ENCODE assay signal across 10 mouse cellular contexts in genomic region chr4:150258388-150258787, GRCm38 (mm10). TPM values are rescaled to one million over a fixed set of nuclear protein-coding genes. Genes with fewer than 3 reads are reported as not detected.
DNase-seq lines count a peak whose midpoint lies in the region; ATAC-seq and TF ChIP-seq lines count a peak whose summit lies in the region.
"Had no signal": no experiment of that assay in that cellular context is flagged by ENCODE, and none has a peak within 500 bp of the region (broad histone marks: within the 10 kb centered on the region; RNA-seq: fewer than 3 reads in every experiment).

No protein-coding gene starts in this region.

- H3K27me3 ChIP-seq in heart, embryonic 13.5 days (replicated peaks): no peaks in the 10 kb centered on the region
- H3K27me3 ChIP-seq in heart, adult 2 months (ENCODE audit: control insufficient read depth, insufficient read depth, low read length): no peaks in the 10 kb centered on the region
- H3K27me3 ChIP-seq in ES-Bruce4 (ENCODE audit: control insufficient read depth, insufficient read depth, low read length, poor library complexity, severe bottlenecking): no peaks in the 10 kb centered on the region
- no peaks in the 10 kb centered on the region for H3K27me3 ChIP-seq in embryonic facial prominence, embryonic 13.5 days
- no peaks in the 10 kb centered on the region for H3K27me3 ChIP-seq in limb, embryonic 10.5 days (ENCODE audit: low read depth, poor library complexity, severe bottlenecking)
- H3K27me3 ChIP-seq: limb, embryonic 15.5 days had no signal

- H3K4me2 ChIP-seq in heart, embryonic 13.5 days: peak overlapping the region; percentile 42
- no peak overlapping the region for H3K4me2 ChIP-seq in embryonic facial prominence, embryonic 13.5 days
- H3K4me2 ChIP-seq: limb, embryonic 15.5 days had no signal

- no peak for TF ChIP-seq POLR2A in heart, adult 2 months (IDR thresholded peaks at IDR 0.05; ENCODE audit: insufficient read depth, low read depth, low read length)
- no peak for TF ChIP-seq POLR2A in ES-Bruce4 (IDR thresholded peaks at IDR 0.05; ENCODE audit: insufficient read depth, low read length)

- H3K4me1 ChIP-seq in heart, embryonic 13.5 days: peaks cover 45% of the 10 kb centered on the region
- peaks cover 5% of the 10 kb centered on the region for H3K4me1 ChIP-seq in heart, adult 2 months (ENCODE audit: control insufficient read depth, insufficient read depth, low read length)
- peaks cover 6% of the 10 kb centered on the region for H3K4me1 ChIP-seq in ES-Bruce4 (ENCODE audit: control insufficient read depth, insufficient read depth, low read length)
- H3K4me1 ChIP-seq in embryonic facial prominence, embryonic 13.5 days: peaks cover 11% of the 10 kb centered on the region
- peaks cover 15% of the 10 kb centered on the region; the same call in 1 of the 2 replicates for H3K4me1 ChIP-seq in limb, embryonic 10.5 days

- H3K79me2 ChIP-seq in heart, adult 2 months (replicated peaks; ENCODE audit: control insufficient read depth, insufficient read depth, low read length): no peaks in the 10 kb centered on the region

- TF ChIP-seq CTCF in heart, adult 2 months (IDR thresholded peaks at IDR 0.05): no peak
- TF ChIP-seq CTCF in ES-Bruce4 (IDR thresholded peaks at IDR 0.05; ENCODE audit: low read depth, low read length): no peak

- H3K36me3 ChIP-seq in heart, embryonic 13.5 days: peaks cover 13% of the 10 kb centered on the region
- H3K36me3 ChIP-seq in heart, adult 2 months (ENCODE audit: control insufficient read depth, insufficient read depth, low read length): no peaks in the 10 kb centered on the region
- no peaks in the 10 kb centered on the region for H3K36me3 ChIP-seq in ES-Bruce4 (ENCODE audit: control insufficient read depth, insufficient read depth, low read length, poor library complexity, severe bottlenecking)
- H3K36me3 ChIP-seq in embryonic facial prominence, embryonic 13.5 days: no peaks in the 10 kb centered on the region
- H3K36me3 ChIP-seq in limb, embryonic 10.5 days: peaks cover 23% of the 10 kb centered on the region
- H3K36me3 ChIP-seq: limb, embryonic 15.5 days had no signal

- intact Hi-C loops in heart, adult 2 months (cut with DNase I): loop anchor here (10.0 kb wide), 1 partner anchor 366 kb away; no protein-coding TSS in a partner anchor

- H3K4me3 ChIP-seq in heart, embryonic 13.5 days: no peak overlapping the region
- no peak overlapping the region for H3K4me3 ChIP-seq in heart, adult 2 months
- peak overlapping the region; percentile 34 for H3K4me3 ChIP-seq in ES-Bruce4 (ENCODE audit: low read depth, low read length)
- no peak overlapping the region for H3K4me3 ChIP-seq in embryonic facial prominence, embryonic 13.5 days
- H3K4me3 ChIP-seq in limb, embryonic 10.5 days: no peak overlapping the region
- H3K4me3 ChIP-seq: limb, embryonic 15.5 days had no signal

- peak overlapping the region; percentile 66 for H3K9ac ChIP-seq in heart, embryonic 13.5 days
- no peak overlapping the region for H3K9ac ChIP-seq in heart, adult 2 months (ENCODE audit: low read depth, low read length)
- peak overlapping the region; percentile 54 for H3K9ac ChIP-seq in ES-Bruce4 (ENCODE audit: low read depth, poor library complexity, severe bottlenecking)
- H3K9ac ChIP-seq in embryonic facial prominence, embryonic 13.5 days: peak overlapping the region; percentile 41; the same call in 1 of the 2 replicates
- H3K9ac ChIP-seq: limb, embryonic 15.5 days had no signal

- H3K27ac ChIP-seq in heart, embryonic 13.5 days (replicated peaks): peak overlapping the region; percentile 77
- H3K27ac ChIP-seq in heart, adult 2 months: no peak overlapping the region; the same call in 1 of the 2 replicates
- H3K27ac ChIP-seq in ES-Bruce4 (ENCODE audit: insufficient read depth, low read length): no peak overlapping the region
- peak overlapping the region; percentile 17; the same call in 1 of the 2 replicates for H3K27ac ChIP-seq in embryonic facial prominence, embryonic 13.5 days
- H3K27ac ChIP-seq in limb, embryonic 10.5 days: 0 out of 2 replicates have a peak overlapping the region, but pooled peaks have one; percentile 10

- no peak for ATAC-seq in heart, embryonic 13.5 days (ENCODE audit: extremely low read depth, insufficient number of reproducible peaks, low FRiP score, low TSS enrichment)
- no peak for ATAC-seq in embryonic facial prominence, embryonic 13.5 days (ENCODE audit: insufficient number of reproducible peaks, insufficient read depth, low FRiP score, low TSS enrichment, low read depth)
- ATAC-seq in activated CD4-positive, CD25-positive, alpha-beta regulatory T cell, adult 4 months: no peak
- ATAC-seq in monocyte, adult 5-6 weeks (replicated peaks; ENCODE audit: insufficient number of reproducible peaks, low FRiP score, low TSS enrichment, poor library complexity, severe bottlenecking): no peak

- WGBS in heart, embryonic 13.5 days: 57% methylated on average over 14 of the region's 14 CpGs
- 37% methylated on average over 14 of the region's 14 CpGs for WGBS in heart, adult 2 months
- WGBS in embryonic facial prominence, embryonic 13.5 days: 65% methylated on average over 14 of the region's 14 CpGs
- 84% methylated on average over 14 of the region's 14 CpGs for WGBS in limb, embryonic 10.5 days

- no peak for DNase-seq in heart, adult 2 months
- no peak for DNase-seq in limb, embryonic 10.5 days (ENCODE audit: low spot score)
- DNase-seq in adrenal gland, adult (ENCODE audit: inconsistent age in 2 of 2, low spot score in 1 of 2): no peak
- DNase-seq: right cerebral cortex, adult 18-20 months had no signal

- no peak for TF ChIP-seq EP300 in heart, adult 2 months (IDR thresholded peaks at IDR 0.05; ENCODE audit: insufficient read depth, low read depth, low read length)
- TF ChIP-seq EP300 in ES-Bruce4 (IDR thresholded peaks at IDR 0.05; ENCODE audit: insufficient read depth, low read depth, low read length): no peak

- H3K9me3 ChIP-seq in heart, embryonic 13.5 days: no peaks in the 10 kb centered on the region
- no peaks in the 10 kb centered on the region for H3K9me3 ChIP-seq in ES-Bruce4 (replicated peaks; ENCODE audit: control insufficient read depth, insufficient read depth, low read length, poor library complexity, severe bottlenecking)
- H3K9me3 ChIP-seq in embryonic facial prominence, embryonic 13.5 days: no peaks in the 10 kb centered on the region
- H3K9me3 ChIP-seq in limb, embryonic 10.5 days (replicated peaks): no peaks in the 10 kb centered on the region
- H3K9me3 ChIP-seq: limb, embryonic 15.5 days had no signal

RNA-seq across cellular contexts. Expression of gene Eno1, which starts 21.9 kb away (rescaled TPM):
- polyA plus RNA-seq in heart, embryonic 13.5 days (2015; fragmentation: Nextera tagmentation; extraction: Ambion mirVana): 1,911 and 2,064 TPM in 2 replicates
- total RNA-seq in heart, adult 2 months (2021): 100 to 1,000 TPM; 111 to 113 TPM
- 179 and 246 TPM in 2 replicates for polyA plus RNA-seq in heart, adult 2 months (2012; rRNA removed)
- 1,323 and 1,403 TPM in 2 replicates for polyA plus RNA-seq in ES-Bruce4 (2011; ENCODE audit: insufficient read depth, insufficient read length, low read depth, missing spikeins)
- 1,290 and 1,439 TPM in 2 replicates for polyA plus RNA-seq in embryonic facial prominence, embryonic 13.5 days (2015; fragmentation: Nextera tagmentation; extraction: Ambion mirVana)
- 3,103 and 4,103 TPM in 2 replicates for polyA plus RNA-seq in limb, embryonic 10.5 days (2016; fragmentation: Nextera tagmentation; extraction: Ambion mirVana)
- polyA plus RNA-seq in activated CD4-positive, CD25-positive, alpha-beta regulatory T cell, adult 4 months (2017; shearing (Covaris generic)): 100 to 1,000 TPM; 543 to 642 TPM
- 240 to 351 TPM (median 288 TPM) in 3 replicates for total RNA-seq in monocyte, adult 5-6 weeks (2017)

RNA-seq across cellular contexts. Expression of gene Rere, which starts 23.1 kb away (rescaled TPM):
- polyA plus RNA-seq in heart, embryonic 13.5 days (2015; fragmentation: Nextera tagmentation; extraction: Ambion mirVana): 18.1 and 19.9 TPM in 2 replicates
- total RNA-seq in heart, adult 2 months (2021): 10 to 100 TPM; 39.0 to 46.4 TPM
- 16.2 and 19.3 TPM in 2 replicates for polyA plus RNA-seq in heart, adult 2 months (2012; rRNA removed)
- polyA plus RNA-seq in ES-Bruce4 (2011; ENCODE audit: insufficient read depth, insufficient read length, low read depth, missing spikeins): 77.3 and 93.6 TPM in 2 replicates
- polyA plus RNA-seq in embryonic facial prominence, embryonic 13.5 days (2015; fragmentation: Nextera tagmentation; extraction: Ambion mirVana): 23.3 and 26.3 TPM in 2 replicates
- 34.0 and 40.3 TPM in 2 replicates for polyA plus RNA-seq in limb, embryonic 10.5 days (2016; fragmentation: Nextera tagmentation; extraction: Ambion mirVana)
- polyA plus RNA-seq in activated CD4-positive, CD25-positive, alpha-beta regulatory T cell, adult 4 months (2017; shearing (Covaris generic)): 10 to 100 TPM; 19.0 to 19.5 TPM
- 11.1 to 34.3 TPM (median 14.5 TPM) in 3 replicates for total RNA-seq in monocyte, adult 5-6 weeks (2017)

RNA-seq across cellular contexts. Expression of gene Car6, which starts 57.3 kb away (rescaled TPM):
- not detected in 2 replicates for polyA plus RNA-seq in heart, embryonic 13.5 days (2015; fragmentation: Nextera tagmentation; extraction: Ambion mirVana)
- total RNA-seq in heart, adult 2 months (2021): not detected
- polyA plus RNA-seq in heart, adult 2 months (2012; rRNA removed): not detected in 2 replicates
- not detected in 2 replicates for polyA plus RNA-seq in ES-Bruce4 (2011; ENCODE audit: insufficient read depth, insufficient read length, low read depth, missing spikeins)
- polyA plus RNA-seq in embryonic facial prominence, embryonic 13.5 days (2015; fragmentation: Nextera tagmentation; extraction: Ambion mirVana): 0.23 TPM in 1 of 2 replicates, not detected in the other
- not detected in 2 replicates for polyA plus RNA-seq in limb, embryonic 10.5 days (2016; fragmentation: Nextera tagmentation; extraction: Ambion mirVana)
- polyA plus RNA-seq in activated CD4-positive, CD25-positive, alpha-beta regulatory T cell, adult 4 months (2017; shearing (Covaris generic)): not detected
- total RNA-seq in monocyte, adult 5-6 weeks (2017): not detected in 3 replicates

Comparison
In these comparisons a context has a peak if more than half of its experiments do, and no peak if none do; other contexts are left out.
1. H3K27ac ChIP-seq: peak in heart, embryonic 13.5 days (single experiment), embryonic facial prominence, embryonic 13.5 days (single experiment) and limb, embryonic 10.5 days (single experiment); none in heart, adult 2 months (single experiment) and ES-Bruce4 (single experiment).